Mouse (Mus musculus) heart, adult 2 months (tissue): ENCODE results near the gene Tspan2. TPM values are rescaled to one million over a fixed set of nuclear protein-coding genes. Genes with fewer than 3 reads are reported as not detected.

Source experiments
- DNase-seq, 2 experiments: peaks; one replicate each; pipeline ENCODE4 v3.0.0; 2021
- H3K27ac ChIP-seq: fragments of 200-600 bp; 2 replicates; pipeline ENCODE4 v1.8.1; 2022
- H3K27me3 ChIP-seq: fragments of 200-500 bp; 2 replicates; pipeline ENCODE4 v1.6.1; 2012; ENCODE audit warnings: mild to moderate bottlenecking, low read length, inconsistent platforms, mixed read lengths; ENCODE audit not compliant: control insufficient read depth, insufficient read depth
- H3K36me3 ChIP-seq: fragments of 200-500 bp; 2 replicates; pipeline ENCODE4 v1.6.1; 2012; ENCODE audit warnings: low read length, inconsistent platforms; ENCODE audit not compliant: control insufficient read depth, insufficient read depth
- H3K4me1 ChIP-seq: fragments of 200-500 bp; 2 replicates; pipeline ENCODE4 v1.6.1; 2011; ENCODE audit warnings: low read length; ENCODE audit not compliant: control insufficient read depth, insufficient read depth
- H3K4me3 ChIP-seq: fragments of 200-600 bp; 2 replicates; pipeline ENCODE4 v1.8.1; 2022
- H3K79me2 ChIP-seq: fragments of 200-500 bp; replicated peaks from 2 replicates; pipeline ENCODE4 v1.6.1; 2012; ENCODE audit warnings: mild to moderate bottlenecking, inconsistent platforms, low read length, moderate library complexity, mixed read lengths; ENCODE audit not compliant: control insufficient read depth, insufficient read depth
- H3K9ac ChIP-seq: fragments of 200-500 bp; 2 replicates; pipeline ENCODE4 v1.6.1; 2012; ENCODE audit warnings: low read depth, mild to moderate bottlenecking, control low read depth, inconsistent platforms, low read length, mixed read lengths
- CTCF ChIP-seq: fragments of 200-600 bp; IDR thresholded peaks from 2 replicates; pipeline ENCODE4 v1.8.1; 2022; ENCODE audit warnings: antibody characterized with exemption, mild to moderate bottlenecking, moderate library complexity
- EP300 ChIP-seq: fragments of 200-500 bp; IDR thresholded peaks from 2 replicates; pipeline ENCODE4 v1.6.1; 2011; ENCODE audit warnings: low read depth, low read length, control low read depth; ENCODE audit not compliant: insufficient read depth
- POLR2A ChIP-seq: fragments of 200-500 bp; IDR thresholded peaks from 2 replicates; pipeline ENCODE4 v1.6.1; 2011; ENCODE audit warnings: mild to moderate bottlenecking, low read depth, low read length, control low read depth; ENCODE audit not compliant: insufficient read depth
- WGBS: fragments of 180-500 bp; shearing (Covaris S2); methylation state at CpG from one replicate; pipeline ENCODE4 v1.1.7; 2018; 5-methylcytosine and 5-hydroxymethylcytosine counted together
- intact Hi-C: fragments of 180-260 bp; cut with DNase I; formaldehyde crosslinking; loops from one replicate; pipeline ENCODE4 v1.15.1; 2025
- polyA plus RNA-seq: library from polyadenylated mRNA; depleted of rRNA; stranded (reverse); fragments of >200 nt; gene quantifications from 2 replicates; pipeline ENCODE4 v1.2.3, GENCODE M21; 2012; rRNA removed
- total RNA-seq, 2 experiments: library from RNA; stranded (reverse); gene quantifications; 2 replicates each; pipeline ENCODE4 v1.2.3; 2021

The Tspan2 gene
- total and polyA plus RNA-seq, 3 experiments = 4.2 to 9.4 (median 8.4) TPM

DNA sequence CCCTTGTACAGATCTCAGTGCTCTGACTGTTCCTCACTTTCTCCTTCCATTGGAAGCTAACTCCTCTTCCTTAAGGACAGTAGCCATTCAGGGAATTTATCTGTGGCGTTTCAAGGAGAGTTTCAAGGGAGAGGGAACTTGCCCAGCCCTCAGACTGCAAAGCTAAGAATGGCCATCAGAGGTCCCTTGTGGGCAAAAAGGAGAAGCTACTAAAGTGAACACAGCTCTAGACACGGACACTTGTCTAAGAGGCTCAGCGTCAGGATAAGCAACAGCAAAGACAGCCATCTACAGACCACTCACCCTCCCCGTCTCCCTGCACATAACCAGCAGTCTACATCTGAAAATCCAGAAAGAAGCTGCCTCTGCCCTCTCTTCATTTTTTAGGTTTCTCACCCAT is 53.0 kb downstream of the Tspan2 start:
- no peak for TF ChIP-seq POLR2A
- TF ChIP-seq EP300 = no peak
- peak; percentile 13; the same call in 1 of the 2 replicates for TF ChIP-seq CTCF
- no peaks in the 10 kb centered on the region for H3K27me3 ChIP-seq
- no peak overlapping the region for H3K4me3 ChIP-seq
- H3K4me1 ChIP-seq = no peaks in the 10 kb centered on the region
- DNase-seq = no peak
- H3K79me2 ChIP-seq = no peaks in the 10 kb centered on the region
- H3K36me3 ChIP-seq = no peaks in the 10 kb centered on the region
- H3K27ac ChIP-seq = no peak overlapping the region
- intact Hi-C loops = no loop called here
- WGBS = 29% methylated on average over 4 of the region's 4 CpGs
- H3K9ac ChIP-seq = no peak overlapping the region

DNA sequence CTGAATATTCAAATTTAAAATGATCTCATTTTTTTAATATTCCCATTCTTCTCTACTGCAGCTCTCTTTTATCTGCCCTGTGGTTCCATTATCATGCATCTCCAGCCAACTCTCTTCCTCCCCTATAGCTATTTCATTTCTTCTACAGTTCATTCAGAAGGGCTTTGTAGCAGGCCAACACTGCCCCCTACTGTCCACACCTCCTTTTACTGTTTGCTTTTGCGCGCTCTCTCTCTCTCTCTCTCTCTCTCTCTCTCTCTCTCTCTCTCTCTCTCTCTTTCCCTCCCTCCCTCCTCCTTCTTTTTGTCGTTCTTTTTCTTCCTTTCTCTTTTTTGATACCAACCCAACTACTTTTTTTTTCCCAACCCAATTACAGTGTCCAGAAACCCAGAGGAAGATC is 69.6 kb downstream of the Tspan2 start:
- no peaks in the 10 kb centered on the region for H3K79me2 ChIP-seq
- WGBS = 2% methylated on average over 3 of the region's 3 CpGs
- H3K27me3 ChIP-seq = no peaks in the 10 kb centered on the region
- H3K27ac ChIP-seq = no peak overlapping the region
- H3K4me1 ChIP-seq = no peaks in the 10 kb centered on the region
- no peaks in the 10 kb centered on the region for H3K36me3 ChIP-seq
- no peak overlapping the region for H3K9ac ChIP-seq
- intact Hi-C loops = loop anchor here (1.0 to 10.0 kb wide), 3 partner anchors 89 to 555 kb away; no protein-coding TSS in a partner anchor
- TF ChIP-seq CTCF = peak; percentile 89
- no peak for TF ChIP-seq POLR2A
- peak; percentile 70 to 78 for DNase-seq
- no peak overlapping the region for H3K4me3 ChIP-seq

DNA sequence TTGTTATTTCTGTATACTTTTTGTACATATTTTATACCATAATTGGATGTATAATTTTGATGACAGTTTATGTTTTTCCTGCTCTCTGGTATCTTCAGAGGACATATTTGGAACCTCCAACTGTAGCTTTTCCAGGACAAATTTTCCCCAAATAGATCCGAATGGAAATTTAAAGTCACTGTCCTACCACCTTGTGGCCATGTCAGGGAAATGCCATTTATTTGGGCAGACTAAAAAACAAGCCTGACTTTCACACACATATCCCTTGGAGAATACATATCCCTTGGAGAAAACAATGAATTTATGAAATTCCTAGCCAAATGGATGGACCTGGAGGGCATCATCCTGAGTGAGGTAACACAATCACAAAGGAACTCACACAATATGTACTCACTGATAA is 108.1 kb downstream of the Tspan2 start:
- Histone ChIP-seq H3K27ac (no peak overlapping the region), H3K4me1 (no peaks in the 10 kb centered on the region), H3K36me3 (no peaks in the 10 kb centered on the region), H3K4me3 (no peak overlapping the region), H3K79me2 (no peaks in the 10 kb centered on the region), H3K27me3 (no peaks in the 10 kb centered on the region), H3K9ac (no peak overlapping the region)
- intact Hi-C loops = no loop called here
- no peak for TF ChIP-seq EP300
- TF ChIP-seq POLR2A = no peak
- peak; percentile 33 for TF ChIP-seq CTCF
- no peak for DNase-seq
- 31% methylated on average over 1 of the region's 1 CpGs for WGBS

DNA sequence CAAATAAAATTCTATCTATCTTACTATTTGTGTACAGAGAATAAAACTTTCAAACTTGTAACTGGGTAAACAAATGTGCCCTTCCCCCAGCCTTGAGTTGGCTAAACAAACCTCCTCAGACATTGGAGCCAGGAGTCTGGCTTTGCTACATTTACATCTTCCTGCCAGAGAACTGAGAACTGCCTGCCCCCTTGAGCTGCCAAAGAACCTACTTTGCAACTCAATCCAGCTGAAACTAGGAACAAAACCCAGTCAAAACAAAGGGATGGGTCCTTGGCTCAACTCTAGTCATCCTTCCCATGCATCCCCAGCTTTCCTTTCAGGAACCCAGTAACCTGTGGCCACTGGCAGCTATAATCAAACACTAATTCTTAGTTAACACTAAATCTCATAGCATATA is 114.3 kb downstream of the Tspan2 start:
- DNase-seq = no peak
- Histone ChIP-seq H3K4me1 (no peaks in the 10 kb centered on the region), H3K36me3 (no peaks in the 10 kb centered on the region), H3K4me3 (no peak overlapping the region), H3K79me2 (no peaks in the 10 kb centered on the region), H3K27ac (no peak overlapping the region), H3K27me3 (no peaks in the 10 kb centered on the region), H3K9ac (no peak overlapping the region)
- intact Hi-C loops = no loop called here
- no peak for TF ChIP-seq EP300
- TF ChIP-seq CTCF = no peak
- no peak for TF ChIP-seq POLR2A

Other genes starting within 250 kb of the Tspan2 start
- gene Tshb, start 48.2 kb downstream of the Tspan2 start, total RNA-seq = not detected
- gene Tshb, start 48.2 kb downstream of the Tspan2 start, polyA plus RNA-seq = not detected in 2 replicates
- gene Sycp1, start 201.6 kb downstream of the Tspan2 start, total RNA-seq = under 1 TPM in 1 of 2 experiments, not detected in 1; 0.10 TPM
- gene Sycp1, start 201.6 kb downstream of the Tspan2 start, polyA plus RNA-seq = 0.18 TPM in 1 of 2 replicates, not detected in the other
- gene Nr1h5, start 229.6 kb downstream of the Tspan2 start, total RNA-seq = not detected
- not detected in 2 replicates for gene Nr1h5, start 229.6 kb downstream of the Tspan2 start, polyA plus RNA-seq